Mouse (Mus musculus) lung, postnatal 0 days (tissue): ENCODE measurements around the gene Cuedc2.

Source experiments
- CTCF ChIP-seq: IDR thresholded peaks from 2 replicates; pipeline ENCODE4 v1.5.1; 2016; ENCODE audit warnings: antibody characterized with exemption, mild to moderate bottlenecking
- EP300 ChIP-seq: IDR thresholded peaks from 2 replicates; pipeline ENCODE4 v1.6.1; 2016; ENCODE audit warnings: antibody characterized with exemption, mild to moderate bottlenecking, control low read depth

DNA sequence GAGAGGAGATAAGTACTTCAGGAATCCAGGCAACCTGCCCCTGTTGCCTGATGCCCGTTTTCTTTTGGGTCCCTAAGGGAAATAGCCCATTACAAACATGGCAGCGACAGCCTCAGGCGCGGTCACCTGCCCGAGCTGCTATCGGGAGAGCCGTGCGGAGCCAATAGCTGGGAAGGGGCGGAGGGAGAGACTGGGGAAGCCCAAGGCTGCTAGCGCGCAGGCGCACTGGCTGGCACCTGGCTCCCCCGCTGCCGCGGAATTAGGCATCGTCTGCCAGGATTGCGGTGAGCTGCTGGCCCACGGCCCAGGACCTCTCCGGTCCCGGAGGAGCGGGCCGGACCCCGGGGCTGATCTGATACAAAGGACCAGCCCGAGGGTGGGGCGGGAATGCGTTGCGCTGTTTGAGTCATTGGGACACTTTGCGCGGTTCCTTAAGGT, 18.2 kb upstream of the Cuedc2 start:
- no peak for TF ChIP-seq EP300
- TF ChIP-seq CTCF, result no peak
